Comparison of ENCODE assay signal across 11 mouse cellular contexts in the genomic region with DNA sequence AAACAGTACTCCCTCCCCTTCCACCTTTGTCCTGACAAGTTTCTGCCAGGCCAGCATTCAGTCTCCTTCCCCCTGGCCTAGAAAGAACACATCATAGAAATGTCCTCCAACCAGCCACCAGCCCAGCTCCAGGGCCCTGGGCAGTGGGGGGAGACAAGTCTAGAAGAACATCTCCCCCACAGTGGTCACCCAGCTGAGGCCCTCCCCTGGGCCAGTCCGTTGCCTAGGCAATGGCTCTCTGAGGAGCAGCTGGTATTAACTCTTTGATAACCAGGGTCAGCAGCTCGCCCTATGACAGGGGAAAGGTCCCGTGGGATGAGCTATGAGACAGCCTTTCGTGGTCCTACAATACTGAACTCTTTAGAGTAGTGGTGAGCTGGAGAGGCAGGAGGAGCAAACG. TPM values are rescaled to one million over a fixed set of nuclear protein-coding genes. Genes with fewer than 3 reads are reported as not detected.
DNase-seq lines count a peak whose midpoint lies in the region; ATAC-seq and TF ChIP-seq lines count a peak whose summit lies in the region.
"Had no signal": no experiment of that assay in that cellular context is flagged by ENCODE, and none has a peak within 500 bp of the region (broad histone marks: within the 10 kb centered on the region; RNA-seq: fewer than 3 reads in every experiment).

No protein-coding gene starts in this region.

- H3K36me3 ChIP-seq in heart, embryonic 14.5 days (ENCODE audit: control insufficient read depth, insufficient read depth, low read length), result 0 out of 2 replicates have a peak, but pooled peaks cover 5% of the 10 kb centered on the region
- no peaks in the 10 kb centered on the region for H3K36me3 ChIP-seq in neural tube, embryonic 12.5 days
- no peaks in the 10 kb centered on the region for H3K36me3 ChIP-seq in liver, embryonic 11.5 days (ENCODE audit: control insufficient read depth, insufficient read depth, low read length)
- no peaks in the 10 kb centered on the region for H3K36me3 ChIP-seq in stomach, postnatal 0 days (ENCODE audit: control insufficient read depth, insufficient read depth, low read length)

- H3K4me2 ChIP-seq in heart, embryonic 14.5 days (ENCODE audit: low read length), result no peak overlapping the region
- H3K4me2 ChIP-seq in neural tube, embryonic 12.5 days (replicated peaks), result 0 out of 2 replicates have a peak overlapping the region, but pooled peaks have one; percentile 16
- peak overlapping the region; percentile 27 for H3K4me2 ChIP-seq in liver, embryonic 11.5 days
- H3K4me2 ChIP-seq in stomach, postnatal 0 days (replicated peaks; ENCODE audit: low read depth), result no peak overlapping the region

- peaks cover 6% of the 10 kb centered on the region in 2 experiments; a peak in 3 of 4 replicates for H3K4me1 ChIP-seq in heart, embryonic 14.5 days (ENCODE audit: control insufficient read depth in 2 of 2, insufficient read depth in 2 of 2, low read length in 2 of 2)
- peaks cover 9% of the 10 kb centered on the region for H3K4me1 ChIP-seq in neural tube, embryonic 12.5 days
- H3K4me1 ChIP-seq in liver, embryonic 11.5 days (replicated peaks; ENCODE audit: control insufficient read depth, insufficient read depth, low read length), result peaks cover 5% of the 10 kb centered on the region; the same call in 1 of the 2 replicates
- H3K4me1 ChIP-seq in stomach, postnatal 0 days (replicated peaks; ENCODE audit: control insufficient read depth, insufficient read depth), result peaks cover 4% of the 10 kb centered on the region

- WGBS in heart, embryonic 14.5 days, result 49% methylated on average over 5 of the region's 5 CpGs
- 20% methylated on average over 5 of the region's 5 CpGs for WGBS in neural tube, embryonic 12.5 days
- 41% methylated on average over 5 of the region's 5 CpGs for WGBS in liver, embryonic 11.5 days
- WGBS in stomach, postnatal 0 days, result 25% methylated on average over 5 of the region's 5 CpGs

- ATAC-seq in heart, embryonic 14.5 days (ENCODE audit: insufficient number of reproducible peaks, insufficient read depth, low FRiP score, low read depth), result no peak
- ATAC-seq in neural tube, embryonic 12.5 days (ENCODE audit: low FRiP score, low read depth), result no peak
- ATAC-seq in liver, embryonic 11.5 days (replicated peaks; ENCODE audit: low FRiP score), result no peak
- ATAC-seq in stomach, postnatal 0 days (ENCODE audit: low FRiP score, low TSS enrichment), result peak; percentile 31

- no peaks in the 10 kb centered on the region for H3K27me3 ChIP-seq in heart, embryonic 14.5 days (ENCODE audit: control insufficient read depth, insufficient read depth, low read length)
- no peaks in the 10 kb centered on the region for H3K27me3 ChIP-seq in neural tube, embryonic 12.5 days (replicated peaks)
- H3K27me3 ChIP-seq in liver, embryonic 11.5 days (replicated peaks; ENCODE audit: control insufficient read depth, insufficient read depth, low read length), result 0 out of 2 replicates have a peak, but pooled peaks cover 3% of the 10 kb centered on the region
- no peaks in the 10 kb centered on the region for H3K27me3 ChIP-seq in stomach, postnatal 0 days (ENCODE audit: control insufficient read depth, insufficient read depth, low read length)

- no peak overlapping the region for H3K27ac ChIP-seq in heart, embryonic 14.5 days (replicated peaks in 1 of 2; ENCODE audit: control insufficient read depth in 1 of 2, insufficient read depth in 1 of 2, low read depth in 2 of 2, low read length in 2 of 2)
- H3K27ac ChIP-seq in neural tube, embryonic 12.5 days, result no peak overlapping the region
- H3K27ac ChIP-seq in liver, embryonic 11.5 days (ENCODE audit: low read depth, low read length), result peak overlapping the region; percentile 62; the same call in 1 of the 2 replicates
- H3K27ac ChIP-seq in stomach, postnatal 0 days (replicated peaks), result 0 out of 2 replicates have a peak overlapping the region, but pooled peaks have one; percentile 49

- 0 out of 2 replicates have a peak overlapping the region, but pooled peaks have one; percentile 3 for H3K9ac ChIP-seq in heart, embryonic 14.5 days (ENCODE audit: low read length)
- no peak overlapping the region for H3K9ac ChIP-seq in neural tube, embryonic 12.5 days
- peak overlapping the region; percentile 46; the same call in 1 of the 2 replicates for H3K9ac ChIP-seq in liver, embryonic 11.5 days (ENCODE audit: low read depth, low read length)
- no peak overlapping the region for H3K9ac ChIP-seq in stomach, postnatal 0 days (ENCODE audit: low read length)

- H3K4me3 ChIP-seq in heart, embryonic 14.5 days (ENCODE audit: control insufficient read depth in 1 of 2, insufficient read depth in 1 of 2, low read depth in 1 of 2, low read length in 2 of 2), result no peak overlapping the region
- H3K4me3 ChIP-seq in neural tube, embryonic 12.5 days, result no peak overlapping the region
- H3K4me3 ChIP-seq in liver, embryonic 11.5 days (ENCODE audit: low read depth, low read length), result no peak overlapping the region
- no peak overlapping the region for H3K4me3 ChIP-seq in stomach, postnatal 0 days (ENCODE audit: low read depth, low read length)

- DNase-seq in heart, postnatal 36 days, result no peak
- no peak for DNase-seq in neural tube, embryonic 10.5 days (ENCODE audit: extremely low spot score, low spot score)
- no peak for DNase-seq in liver, embryonic 11.5 days (ENCODE audit: low spot score)
- no peak for DNase-seq in stomach, postnatal 0 days (ENCODE audit: low spot score)
- DNase-seq in layer of hippocampus, postnatal 25 days (ENCODE audit: extremely low spot score in 1 of 2, low spot score in 1 of 2), result no peak
- no peak for DNase-seq in heart, adult 11 months
- DNase-seq: cerebellum, postnatal 14 days; gastrocnemius, postnatal 36 days; heart, postnatal 4 days had no signal

- TF ChIP-seq EP300 in stomach, postnatal 0 days (optimal IDR thresholded peaks at IDR 0.05), result no peak

- TF ChIP-seq CTCF in stomach, postnatal 0 days (IDR thresholded peaks at IDR 0.05; ENCODE audit: low read depth), result no peak

- H3K9me3 ChIP-seq in heart, embryonic 14.5 days (ENCODE audit: control insufficient read depth, low read length), result 0 out of 2 replicates have a peak, but pooled peaks cover 2% of the 10 kb centered on the region
- 0 out of 2 replicates have a peak, but pooled peaks cover 4% of the 10 kb centered on the region for H3K9me3 ChIP-seq in neural tube, embryonic 12.5 days
- no peaks in the 10 kb centered on the region for H3K9me3 ChIP-seq in liver, embryonic 11.5 days (ENCODE audit: control insufficient read depth, low read length)
- H3K9me3 ChIP-seq in stomach, postnatal 0 days (ENCODE audit: control insufficient read depth, low read length), result no peaks in the 10 kb centered on the region

- intact Hi-C loops in heart, postnatal 36 days (cut with DNase I), result no loop called here

RNA-seq across cellular contexts. Expression of a gene that starts 33.7 kb away (rescaled TPM):
- 5.6 and 7.3 TPM in 2 replicates for polyA plus RNA-seq in heart, embryonic 14.5 days (2014; fragmentation: Nextera tagmentation; extraction: Ambion mirVana)
- total RNA-seq in heart, postnatal 36 days (2021), result 10 to 100 TPM in 1 of 2 experiments, 1 to 10 TPM in 1; 8.9 to 12.8 TPM
- 1.1 and 1.7 TPM in 2 replicates for polyA plus RNA-seq in neural tube, embryonic 12.5 days (2016; fragmentation: Nextera tagmentation; extraction: Ambion mirVana)
- 1.4 and 1.5 TPM in 2 replicates for polyA plus RNA-seq in liver, embryonic 11.5 days (2014; fragmentation: Nextera tagmentation; extraction: Ambion mirVana)
- polyA plus RNA-seq in stomach, postnatal 0 days (2015; fragmentation: Nextera tagmentation; extraction: Ambion mirVana), result 11.2 and 11.7 TPM in 2 replicates
- total RNA-seq in layer of hippocampus, postnatal 25 days (2021), result 1 to 10 TPM; 5.9 to 8.7 TPM

Comparison
In these comparisons a context has a peak if more than half of its experiments do, and no peak if none do; other contexts are left out.
1. H3K27ac ChIP-seq: peak in liver, embryonic 11.5 days (single experiment) and stomach, postnatal 0 days (single experiment); none in heart, embryonic 14.5 days (0 of 2) and neural tube, embryonic 12.5 days (single experiment).
2. H3K4me2 ChIP-seq: peak in neural tube, embryonic 12.5 days (single experiment) and liver, embryonic 11.5 days (single experiment); none in heart, embryonic 14.5 days (single experiment) and stomach, postnatal 0 days (single experiment).
3. H3K9ac ChIP-seq: peak in heart, embryonic 14.5 days (single experiment) and liver, embryonic 11.5 days (single experiment); none in neural tube, embryonic 12.5 days (single experiment) and stomach, postnatal 0 days (single experiment).